Mouse (Mus musculus) lung, adult 2 months (tissue): ENCODE measurements at regions not wholly inside any gene's neighbourhood (a gene's known extent, or its start where the extent isn't known, plus 50 kb on each side); places are given as distances from the start of the nearest gene placed in this dataset.
A peak's percentile ranks its signal among the peaks of the same experiment; 100 is the strongest.

Experiments
- DNase-seq: peaks from one replicate; pipeline ENCODE4 v3.0.0; 2022
- H3K4me1 ChIP-seq: fragments of 200-500 bp; 2 replicates; pipeline ENCODE4 v1.6.1; 2011; ENCODE audit warnings: low read length; ENCODE audit not compliant: control insufficient read depth, insufficient read depth
- H3K4me3 ChIP-seq: fragments of 200-500 bp; replicated peaks from 2 replicates; pipeline ENCODE3; 2011; ENCODE audit warnings: low read depth, mild to moderate bottlenecking, control low read depth, low read length; ENCODE audit errors: extremely low read depth
- CTCF ChIP-seq: fragments of 200-500 bp; IDR thresholded peaks from 2 replicates; pipeline ENCODE4 v1.5.1; 2011; ENCODE audit warnings: mild to moderate bottlenecking, low read length, control low read depth; ENCODE audit not compliant: insufficient read depth
- POLR2A ChIP-seq: fragments of 200-500 bp; IDR thresholded peaks from 2 replicates; pipeline ENCODE4 v1.6.1; 2011; ENCODE audit warnings: low read depth, mild to moderate bottlenecking, control low read depth, low read length, borderline replicate concordance; ENCODE audit errors: extremely low read depth
- WGBS: fragments of 180-500 bp; shearing (Covaris S2); methylation state at CpG from one replicate; pipeline ENCODE4 v1.1.7; 2018; 5-methylcytosine and 5-hydroxymethylcytosine counted together

DNA sequence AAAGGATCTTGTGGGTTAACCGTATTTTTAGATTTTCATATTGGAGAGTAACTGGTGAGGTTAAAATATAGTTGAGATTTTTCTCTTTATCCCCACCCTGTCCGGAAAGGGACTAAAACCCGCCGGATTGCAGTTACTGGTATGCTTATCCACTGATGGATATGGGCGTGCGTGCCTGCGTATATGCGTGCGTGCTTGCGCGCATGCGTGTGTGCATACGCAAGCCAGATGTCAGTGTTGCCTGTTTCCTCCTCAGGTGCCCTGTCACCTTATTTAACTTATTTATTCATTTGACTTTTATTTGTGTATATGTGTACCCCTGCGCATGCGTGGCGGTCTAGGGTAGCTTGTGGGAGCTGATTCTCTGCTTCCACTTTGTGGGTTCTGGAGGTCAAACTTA is 135.2 kb upstream of the Ubr2 start:
- 95% methylated on average over 16 of the region's 16 CpGs for WGBS
- peaks cover 11% of the 10 kb centered on the region; the same call in 1 of the 2 replicates for H3K4me1 ChIP-seq
- H3K4me3 ChIP-seq: no peak overlapping the region
- peak; percentile 3 for DNase-seq
- TF ChIP-seq CTCF (no peak), POLR2A (no peak)

DNA sequence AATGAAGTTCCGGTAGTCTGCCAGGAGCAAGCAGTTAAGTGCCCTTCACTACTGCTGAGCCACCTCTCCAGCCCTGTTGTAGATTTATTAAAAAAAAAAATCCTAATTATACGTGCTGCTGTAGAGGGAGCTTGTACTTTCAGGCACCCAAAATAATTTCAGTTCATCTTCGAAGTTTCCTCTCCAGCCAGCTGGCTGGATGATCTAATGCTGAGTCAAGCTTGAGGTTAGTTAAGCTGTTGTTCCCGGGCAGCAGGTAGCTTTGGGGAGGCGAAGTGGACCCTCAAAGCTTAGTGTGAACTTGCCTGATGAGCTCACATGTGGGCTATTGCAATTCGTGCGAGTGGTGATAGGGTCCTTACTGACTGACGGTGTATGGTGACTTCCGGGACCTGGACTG is 134.6 kb upstream of the Ubr2 start:
- peak; percentile 4 for DNase-seq
- Histone ChIP-seq H3K4me1 (peaks cover 12% of the 10 kb centered on the region), H3K4me3 (no peak overlapping the region)
- no peak for TF ChIP-seq POLR2A
- no peak for TF ChIP-seq CTCF
- WGBS: 49% methylated on average over 9 of the region's 9 CpGs

DNA sequence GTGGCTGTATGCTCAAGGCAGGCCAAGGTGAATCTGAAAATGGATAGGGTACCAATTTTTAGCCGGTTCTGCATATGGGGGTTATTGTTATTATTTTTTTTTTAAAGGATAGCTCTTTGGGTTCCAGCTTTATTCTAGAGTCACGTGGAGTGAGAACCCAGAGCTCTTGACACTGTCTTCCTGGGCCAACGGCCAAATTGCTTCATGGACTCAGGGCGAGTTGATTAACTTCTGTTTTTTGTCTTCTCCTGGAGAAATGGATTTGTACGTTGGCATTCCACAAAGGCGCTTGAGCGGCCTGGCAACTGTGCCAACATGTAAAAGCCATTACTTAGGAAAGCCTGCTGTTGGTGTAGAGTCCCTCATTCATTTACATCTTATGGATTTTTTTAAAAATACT is 134.1 kb upstream of the Ubr2 start:
- Histone ChIP-seq H3K4me3 (no peak overlapping the region), H3K4me1 (peaks cover 13% of the 10 kb centered on the region)
- WGBS: 18% methylated on average over 7 of the region's 7 CpGs
- TF ChIP-seq CTCF (no peak), POLR2A (no peak)
- no peak for DNase-seq

DNA sequence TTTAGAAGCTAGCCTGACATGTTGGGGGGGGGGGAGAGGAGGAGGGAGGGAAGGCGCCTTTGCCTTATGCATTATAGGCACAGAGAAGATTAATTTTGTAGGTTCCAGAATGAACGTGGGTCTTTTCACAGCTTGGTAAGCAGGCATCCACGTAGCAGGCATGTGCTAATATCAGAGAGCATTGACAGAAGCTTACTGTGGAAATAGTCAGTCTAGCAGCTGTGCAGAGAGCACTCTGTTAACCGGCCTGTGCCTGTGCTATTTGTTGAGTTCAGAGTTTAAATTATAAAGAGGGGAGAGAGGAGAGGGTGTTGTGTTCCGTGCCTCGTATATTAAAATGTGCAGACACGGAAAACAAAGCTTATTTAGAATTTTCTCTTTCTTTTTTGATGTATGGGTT is 133.5 kb upstream of the Ubr2 start:
- no peak overlapping the region for H3K4me3 ChIP-seq
- H3K4me1 ChIP-seq: peaks cover 13% of the 10 kb centered on the region
- no peak for TF ChIP-seq CTCF
- TF ChIP-seq POLR2A: no peak
- DNase-seq: no peak
- WGBS: 27% methylated on average over 7 of the region's 7 CpGs

DNA sequence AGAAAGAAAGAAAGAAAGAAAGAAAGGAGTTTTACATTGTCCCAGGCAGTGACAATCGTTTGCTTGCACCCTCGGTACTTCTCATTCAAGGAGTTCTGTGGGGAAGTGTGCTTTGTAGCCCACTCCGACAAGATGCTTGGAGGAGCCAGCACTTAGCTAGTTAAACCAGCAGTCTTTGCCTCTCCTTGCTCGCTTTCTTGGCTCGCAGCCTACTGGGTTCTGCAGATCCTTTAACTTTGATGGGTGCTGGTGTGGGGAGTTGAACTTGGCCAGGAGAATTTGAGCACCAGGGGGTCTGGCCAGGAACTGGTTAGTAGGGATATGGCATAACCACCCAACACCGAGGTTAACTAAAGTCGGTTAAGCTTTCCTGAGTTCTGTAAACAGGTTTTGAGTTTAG is 132.5 kb upstream of the Ubr2 start:
- H3K4me1 ChIP-seq: peaks cover 13% of the 10 kb centered on the region
- H3K4me3 ChIP-seq: peak overlapping the region; percentile 26
- 15% methylated on average over 7 of the region's 7 CpGs for WGBS
- TF ChIP-seq POLR2A: no peak
- no peak for TF ChIP-seq CTCF
- no peak for DNase-seq

DNA sequence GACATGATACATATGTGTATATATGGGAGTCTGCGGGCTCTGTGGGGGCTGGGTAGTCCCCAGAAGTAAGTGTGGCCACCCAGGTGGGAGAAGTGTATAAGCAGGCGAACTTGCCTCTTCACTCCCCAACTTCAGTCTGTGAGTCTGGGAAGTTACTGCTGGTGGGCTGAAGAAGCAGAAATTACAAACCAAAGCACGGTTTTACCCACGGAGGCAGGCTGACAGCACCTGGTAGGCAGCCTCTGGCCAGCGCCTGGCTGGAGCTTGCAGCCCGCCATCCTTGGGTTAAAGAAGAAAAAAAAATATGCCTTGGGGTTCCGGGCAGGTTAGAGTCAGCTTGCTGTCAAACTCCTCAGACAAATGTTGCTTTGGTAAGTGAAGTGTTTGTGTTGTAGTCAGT is 131.9 kb upstream of the Ubr2 start:
- Histone ChIP-seq H3K4me3 (peak overlapping the region; percentile 57), H3K4me1 (peaks cover 13% of the 10 kb centered on the region)
- no peak for DNase-seq
- TF ChIP-seq CTCF: no peak
- no peak for TF ChIP-seq POLR2A
- 7% methylated on average over 7 of the region's 7 CpGs for WGBS

DNA sequence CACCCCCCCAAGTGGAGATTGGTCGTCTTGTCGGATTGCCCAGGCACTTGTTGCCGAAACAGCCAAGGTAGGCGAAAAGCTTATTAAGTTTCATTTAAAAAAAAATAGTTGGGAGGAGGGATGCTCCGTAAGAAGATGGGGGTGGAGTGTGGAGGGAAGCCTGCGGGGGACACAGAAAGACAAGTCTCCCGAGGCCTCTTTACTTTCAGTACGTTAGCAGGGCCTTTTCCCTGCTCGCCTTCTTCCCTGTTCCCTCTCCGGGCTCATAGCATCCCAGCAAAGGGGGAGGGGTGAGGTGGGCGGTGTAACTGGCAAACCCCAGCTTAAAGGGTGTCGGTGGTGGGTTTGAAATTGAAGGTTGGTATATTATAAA is 131.5 kb upstream of the Ubr2 start:
- TF ChIP-seq POLR2A (no peak), CTCF (no peak)
- WGBS: 1% methylated on average over 12 of the region's 12 CpGs
- H3K4me1 ChIP-seq: peaks cover 13% of the 10 kb centered on the region
- H3K4me3 ChIP-seq: peak overlapping the region; percentile 57
- peak; percentile 20 for DNase-seq

DNA sequence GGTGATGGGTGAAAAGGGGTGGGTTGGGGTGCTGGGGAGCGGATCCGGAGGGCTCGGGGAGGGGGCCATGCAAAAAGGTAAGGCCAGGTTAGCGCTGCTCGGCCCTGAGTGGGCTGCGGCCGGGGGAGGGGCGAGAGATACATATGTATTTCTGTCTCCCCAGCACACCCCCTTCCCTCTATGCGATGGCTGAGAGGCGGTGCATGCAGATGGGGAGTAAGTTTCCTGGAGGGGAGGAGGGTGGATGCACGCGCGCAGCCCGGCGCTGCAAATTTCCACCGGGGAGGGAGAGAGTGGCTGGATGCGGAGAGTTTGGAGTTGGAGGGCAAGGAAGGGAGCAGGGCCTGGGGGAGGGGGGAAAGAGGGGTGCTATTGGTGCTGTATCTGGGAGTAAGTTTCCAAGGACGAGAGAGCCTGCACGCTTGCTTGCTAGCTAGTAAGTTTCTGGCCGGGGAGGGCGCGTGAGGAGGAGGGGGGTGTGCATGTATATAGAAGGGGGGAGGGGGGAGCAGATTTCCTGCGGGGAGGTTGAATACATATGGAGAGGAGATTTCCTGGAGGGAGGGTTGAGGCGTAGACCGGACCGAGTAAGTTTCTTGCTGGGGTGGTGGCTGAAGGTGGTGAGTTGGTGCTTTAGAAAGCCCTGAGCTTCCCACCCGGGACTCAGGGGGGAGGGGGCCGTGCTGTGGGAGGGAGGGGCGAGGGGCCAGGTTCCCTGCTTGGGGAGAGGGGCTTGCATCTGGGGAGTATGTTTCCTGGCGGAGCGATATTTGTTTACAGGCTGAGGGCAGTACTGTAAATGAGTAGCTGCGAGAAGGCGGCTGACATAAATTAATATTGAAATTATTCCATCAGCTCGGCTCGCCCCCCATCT is 130.8 kb upstream of the Ubr2 start:
- DNase-seq: peak; percentile 45
- WGBS: under 1% methylated on average over 35 of the region's 35 CpGs
- Histone ChIP-seq H3K4me1 (peaks cover 13% of the 10 kb centered on the region), H3K4me3 (peak overlapping the region; percentile 57)
- no peak for TF ChIP-seq CTCF
- TF ChIP-seq POLR2A: 0 out of 2 replicates have a peak, but pooled peaks have one; percentile 11

DNA sequence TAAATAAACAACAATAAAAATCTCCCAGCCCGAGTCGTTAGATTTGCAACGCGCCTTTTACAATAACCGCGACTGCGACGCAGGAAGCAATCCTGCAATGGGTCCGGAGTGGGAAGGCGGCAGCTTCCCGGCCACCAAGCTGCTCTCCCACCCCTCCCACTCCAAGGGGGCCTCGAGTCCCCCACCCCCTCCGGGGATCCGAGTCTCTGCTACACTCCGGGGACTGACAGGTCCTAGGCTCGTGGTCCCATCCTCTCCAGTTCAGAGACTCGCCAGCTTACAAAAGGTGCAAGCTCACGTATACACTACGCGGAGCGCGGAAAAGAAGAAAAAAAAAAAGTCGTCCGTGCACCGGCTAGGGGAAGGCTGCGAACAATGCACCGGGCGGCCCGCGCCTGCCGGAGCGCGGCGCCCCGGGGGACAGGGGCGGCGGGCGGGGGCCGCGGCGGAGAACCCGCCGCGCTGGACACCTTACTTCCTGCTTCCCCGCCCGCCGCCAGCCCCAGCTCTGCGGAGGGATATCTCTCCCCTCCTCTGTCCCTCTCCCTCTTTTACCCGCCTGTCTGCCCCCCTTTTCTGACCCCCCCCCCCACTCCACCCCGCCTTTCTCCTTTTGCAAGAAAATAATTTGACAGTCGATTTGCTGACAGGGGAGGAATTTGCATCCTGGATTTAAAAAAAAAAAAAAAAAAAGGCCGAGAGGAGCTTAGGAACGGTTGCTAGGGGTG is 130.0 kb upstream of the Ubr2 start:
- H3K4me3 ChIP-seq: peak overlapping the region; percentile 82

More for the DNA sequence above, 130.0 kb upstream of the Ubr2 start:
- TF ChIP-seq CTCF (no peak), POLR2A (peak; percentile 21; the same call in 1 of the 2 replicates)
- peaks cover 13% of the 10 kb centered on the region for H3K4me1 ChIP-seq
- no peak for DNase-seq
- under 1% methylated on average over 47 of the region's 53 CpGs for WGBS
